Mouse (Mus musculus): Measurements from ENCODE around the gene Nrcam. TPM values are rescaled to one million over a fixed set of nuclear protein-coding genes. Genes with fewer than 3 reads are reported as not detected.

Gene Nrcam
- polyA plus RNA-seq, 1 experiment from 2014 or later: 2.5 TPM

GRCm38 (mm10) chr12:44325091-44325490 lies 3.6 kb upstream of the Nrcam start:
- peaks cover 21% of the 10 kb centered on the region for H3K27me3 ChIP-seq
- peaks cover 8% of the 10 kb centered on the region for H3K4me1 ChIP-seq (replicated peaks)
- no peak overlapping the region for H3K27ac ChIP-seq
- H3K4me3 ChIP-seq (replicated peaks): no peak overlapping the region
- no peak for ATAC-seq (ENCODE audit: insufficient number of reproducible peaks, insufficient read depth, low FRiP score, low TSS enrichment, low read depth)
- no peaks in the 10 kb centered on the region for H3K36me3 ChIP-seq
- no peaks in the 10 kb centered on the region for H3K9me3 ChIP-seq
- H3K4me2 ChIP-seq: no peak overlapping the region
- H3K9ac ChIP-seq (replicated peaks): no peak overlapping the region

GRCm38 (mm10) chr12:44327452-44327851 lies 1.2 kb upstream of the Nrcam start:
- WGBS: 29% methylated on average over 6 of the region's 6 CpGs
- H3K4me2 ChIP-seq: no peak overlapping the region
- H3K36me3 ChIP-seq: no peaks in the 10 kb centered on the region
- peaks cover 43% of the 10 kb centered on the region for H3K27me3 ChIP-seq
- no peak overlapping the region for H3K9ac ChIP-seq (replicated peaks)
- peaks cover 12% of the 10 kb centered on the region for H3K4me1 ChIP-seq (replicated peaks)
- no peak overlapping the region for H3K4me3 ChIP-seq (replicated peaks)
- H3K9me3 ChIP-seq: no peaks in the 10 kb centered on the region
- H3K27ac ChIP-seq: no peak overlapping the region
- no peak for ATAC-seq (ENCODE audit: insufficient number of reproducible peaks, insufficient read depth, low FRiP score, low TSS enrichment, low read depth)

GRCm38 (mm10) chr12:44329316-44330215 lies 881 bp downstream of the Nrcam start:
- under 1% methylated on average over 61 of the region's 61 CpGs for WGBS
- Histone ChIP-seq H3K9ac (replicated peaks) (peak overlapping the region; percentile 59), H3K27ac (no peak overlapping the region), H3K4me1 (replicated peaks) (peaks cover 12% of the 10 kb centered on the region), H3K36me3 (no peaks in the 10 kb centered on the region), H3K9me3 (no peaks in the 10 kb centered on the region), H3K27me3 (peaks cover 50% of the 10 kb centered on the region), H3K4me2 (peak overlapping the region; percentile 99), H3K4me3 (replicated peaks) (peak overlapping the region; percentile 59)
- ATAC-seq (ENCODE audit: insufficient number of reproducible peaks, insufficient read depth, low FRiP score, low TSS enrichment, low read depth): peak; percentile 63

GRCm38 (mm10) chr12:44330216-44330719 lies 1.6 kb downstream of the Nrcam start:
- Histone ChIP-seq H3K4me1 (replicated peaks) (peaks cover 12% of the 10 kb centered on the region), H3K9me3 (no peaks in the 10 kb centered on the region), H3K27me3 (peaks cover 50% of the 10 kb centered on the region), H3K4me3 (replicated peaks) (peak overlapping the region; percentile 59), H3K4me2 (peak overlapping the region; percentile 99), H3K27ac (no peak overlapping the region), H3K36me3 (no peaks in the 10 kb centered on the region), H3K9ac (replicated peaks) (no peak overlapping the region)
- WGBS: under 1% methylated on average over 9 of the region's 9 CpGs
- no peak for ATAC-seq (ENCODE audit: insufficient number of reproducible peaks, insufficient read depth, low FRiP score, low TSS enrichment, low read depth)

- WGBS: 81% methylated on average over 2 of the region's 2 CpGs
- no peak for ATAC-seq (ENCODE audit: insufficient number of reproducible peaks, insufficient read depth, low FRiP score, low TSS enrichment, low read depth)
These were observed 8.5 kb downstream of the Nrcam start for GRCm38 (mm10) chr12:44337136-44337640.

GRCm38 (mm10) chr12:44338195-44338622 lies 9.5 kb downstream of the Nrcam start:
- Histone ChIP-seq H3K27ac (no peak overlapping the region), H3K9ac (replicated peaks) (no peak overlapping the region), H3K36me3 (no peaks in the 10 kb centered on the region), H3K4me1 (replicated peaks) (0 out of 2 replicates have a peak, but pooled peaks cover 3% of the 10 kb centered on the region), H3K4me3 (replicated peaks) (no peak overlapping the region), H3K9me3 (no peaks in the 10 kb centered on the region), H3K4me2 (no peak overlapping the region), H3K27me3 (0 out of 2 replicates have a peak, but pooled peaks cover 1% of the 10 kb centered on the region)
- WGBS: 56% methylated on average over 8 of the region's 8 CpGs
- ATAC-seq (ENCODE audit: insufficient number of reproducible peaks, insufficient read depth, low FRiP score, low TSS enrichment, low read depth): no peak

More at GRCm38 (mm10) chr12:44337136-44337640, 8.5 kb downstream of the Nrcam start:
- Histone ChIP-seq H3K4me2 (no peak overlapping the region), H3K9ac (replicated peaks) (no peak overlapping the region), H3K36me3 (no peaks in the 10 kb centered on the region), H3K27ac (no peak overlapping the region), H3K9me3 (no peaks in the 10 kb centered on the region), H3K27me3 (peaks cover 8% of the 10 kb centered on the region), H3K4me1 (replicated peaks) (0 out of 2 replicates have a peak, but pooled peaks cover 3% of the 10 kb centered on the region), H3K4me3 (replicated peaks) (no peak overlapping the region)

- H3K4me3 ChIP-seq (replicated peaks): no peak overlapping the region
- ATAC-seq (ENCODE audit: insufficient number of reproducible peaks, insufficient read depth, low FRiP score, low TSS enrichment, low read depth): no peak
- no peak overlapping the region for H3K9ac ChIP-seq (replicated peaks)
- H3K36me3 ChIP-seq: no peaks in the 10 kb centered on the region
- 67% methylated on average over 6 of the region's 6 CpGs for WGBS
- no peak overlapping the region for H3K4me2 ChIP-seq
- no peak overlapping the region for H3K27ac ChIP-seq
- H3K9me3 ChIP-seq: no peaks in the 10 kb centered on the region
- no peaks in the 10 kb centered on the region for H3K27me3 ChIP-seq
- H3K4me1 ChIP-seq (replicated peaks): no peaks in the 10 kb centered on the region
These were observed 15.4 kb downstream of the Nrcam start for GRCm38 (mm10) chr12:44344075-44344474.

GRCm38 (mm10) chr12:44345251-44345650 lies 16.6 kb downstream of the Nrcam start:
- H3K4me1 ChIP-seq (replicated peaks): no peaks in the 10 kb centered on the region
- H3K27ac ChIP-seq: no peak overlapping the region
- no peak overlapping the region for H3K9ac ChIP-seq (replicated peaks)
- WGBS: 61% methylated on average over 5 of the region's 5 CpGs
- H3K4me3 ChIP-seq (replicated peaks): no peak overlapping the region
- H3K4me2 ChIP-seq: no peak overlapping the region
- no peak for ATAC-seq (ENCODE audit: insufficient number of reproducible peaks, insufficient read depth, low FRiP score, low TSS enrichment, low read depth)
- no peaks in the 10 kb centered on the region for H3K36me3 ChIP-seq
- H3K9me3 ChIP-seq: no peaks in the 10 kb centered on the region
- no peaks in the 10 kb centered on the region for H3K27me3 ChIP-seq

- ATAC-seq (ENCODE audit: insufficient number of reproducible peaks, insufficient read depth, low FRiP score, low TSS enrichment, low read depth): no peak
- Histone ChIP-seq H3K4me1 (replicated peaks) (no peaks in the 10 kb centered on the region), H3K36me3 (no peaks in the 10 kb centered on the region), H3K9ac (replicated peaks) (no peak overlapping the region), H3K4me3 (replicated peaks) (no peak overlapping the region), H3K9me3 (no peaks in the 10 kb centered on the region), H3K27me3 (no peaks in the 10 kb centered on the region), H3K4me2 (no peak overlapping the region), H3K27ac (no peak overlapping the region)
- 58% methylated on average over 3 of the region's 3 CpGs for WGBS
These were observed 17.5 kb downstream of the Nrcam start for GRCm38 (mm10) chr12:44346143-44346542.

- Histone ChIP-seq H3K4me3 (replicated peaks) (no peak overlapping the region), H3K9me3 (no peaks in the 10 kb centered on the region), H3K27me3 (no peaks in the 10 kb centered on the region), H3K9ac (replicated peaks) (no peak overlapping the region), H3K4me1 (replicated peaks) (no peaks in the 10 kb centered on the region), H3K4me2 (no peak overlapping the region), H3K36me3 (no peaks in the 10 kb centered on the region), H3K27ac (no peak overlapping the region)
- no peak for ATAC-seq (ENCODE audit: insufficient number of reproducible peaks, insufficient read depth, low FRiP score, low TSS enrichment, low read depth)
- WGBS: 88% methylated on average over 4 of the region's 4 CpGs
These were observed 26.4 kb downstream of the Nrcam start for GRCm38 (mm10) chr12:44355116-44355515.

GRCm38 (mm10) chr12:44357460-44357859 lies 28.8 kb downstream of the Nrcam start:
- 73% methylated on average over 3 of the region's 3 CpGs for WGBS
- Histone ChIP-seq H3K4me2 (no peak overlapping the region), H3K9ac (replicated peaks) (no peak overlapping the region), H3K9me3 (no peaks in the 10 kb centered on the region), H3K4me3 (replicated peaks) (no peak overlapping the region), H3K36me3 (no peaks in the 10 kb centered on the region), H3K4me1 (replicated peaks) (no peaks in the 10 kb centered on the region), H3K27me3 (no peaks in the 10 kb centered on the region), H3K27ac (no peak overlapping the region)
- no peak for ATAC-seq (ENCODE audit: insufficient number of reproducible peaks, insufficient read depth, low FRiP score, low TSS enrichment, low read depth)

Measured in limb, embryonic 12.5 days (tissue).